Mouse (Mus musculus) forebrain, postnatal 0 days (tissue): Measurements from ENCODE around the gene Litaf. TPM values are rescaled to one million over a fixed set of nuclear protein-coding genes. Genes with fewer than 3 reads are reported as not detected.

Experiments used
- ATAC-seq: fragments of 200-750 bp; cut with Nextera tagmentation; 2 replicates; pipeline ENCODE4 v1.8.0; 2017; ENCODE audit warnings: mild to moderate bottlenecking, moderate library complexity
- DNase-seq: peaks from one replicate; pipeline ENCODE4 v3.0.0-alpha.2; 2015
- H3K27ac ChIP-seq: fragments of 300-500 bp; sonication (generic); 2 replicates; pipeline ENCODE4 v1.5.1; 2014; ENCODE audit warnings: low read depth, mild to moderate bottlenecking, antibody characterized with exemption, low read length, moderate library complexity, mixed read lengths
- H3K27me3 ChIP-seq: fragments of 300-500 bp; sonication (generic); 2 replicates; pipeline ENCODE4 v1.6.1; 2014; ENCODE audit warnings: mild to moderate bottlenecking, low read length, mixed read lengths; ENCODE audit not compliant: insufficient read depth
- H3K36me3 ChIP-seq: fragments of 300-500 bp; sonication (generic); 2 replicates; pipeline ENCODE4 v1.6.1; 2014; ENCODE audit warnings: mild to moderate bottlenecking, moderate library complexity; ENCODE audit not compliant: insufficient read depth
- H3K4me1 ChIP-seq: fragments of 300-500 bp; sonication (generic); 2 replicates; pipeline ENCODE4 v1.6.1; 2014; ENCODE audit warnings: antibody characterized with exemption; ENCODE audit not compliant: insufficient read depth
- H3K4me2 ChIP-seq: fragments of 300-500 bp; sonication (generic); 2 replicates; pipeline ENCODE4 v1.6.1; 2014; ENCODE audit warnings: low read depth, mild to moderate bottlenecking, moderate library complexity
- H3K4me3 ChIP-seq: fragments of 300-500 bp; sonication (generic); 2 replicates; pipeline ENCODE4 v1.5.1; 2014; ENCODE audit warnings: low read depth, low read length, mixed read lengths
- H3K9ac ChIP-seq: fragments of 300-500 bp; sonication (generic); 2 replicates; pipeline ENCODE4 v1.6.1; 2014; ENCODE audit warnings: mild to moderate bottlenecking
- H3K9me3 ChIP-seq: fragments of 300-500 bp; sonication (generic); 2 replicates; pipeline ENCODE4 v1.6.1; 2016; ENCODE audit warnings: low read length
- CTCF ChIP-seq: sonication (generic); IDR thresholded peaks from 2 replicates; pipeline ENCODE4 v1.5.1; 2016; ENCODE audit warnings: antibody characterized with exemption, control low read depth, low read depth
- WGBS: fragments of 180-500 bp; shearing (Covaris S2); extraction: QIAGEN DNeasy Blood & Tissue Kit; methylation state at CpG from one replicate; pipeline ENCODE4 v1.1.7; 2014; 5-methylcytosine and 5-hydroxymethylcytosine counted together
- polyA plus RNA-seq: library from polyadenylated mRNA; unstranded; fragments of >200 nt; fragmentation: Nextera tagmentation; extraction: Ambion mirVana; gene quantifications from 2 replicates; pipeline ENCODE4 v1.2.1, GENCODE M21; 2015
- total RNA-seq: library from RNA; depleted of rRNA; stranded (reverse); fragments of >200 nt; gene quantifications from 2 replicates; pipeline ENCODE4 v1.2.3, GENCODE M21; 2014

Gene Litaf
- total and polyA plus RNA-seq, 2 experiments from 2014 or later, result 16.9 to 24.0 TPM

- H3K27me3 ChIP-seq, result no peaks in the 10 kb centered on the region
- no peak overlapping the region for H3K27ac ChIP-seq
- TF ChIP-seq CTCF, result no peak
- H3K4me2 ChIP-seq, result no peak overlapping the region
- H3K4me3 ChIP-seq, result no peak overlapping the region
- peaks cover 24% of the 10 kb centered on the region for H3K4me1 ChIP-seq
- DNase-seq (no peak), ATAC-seq (no peak)
- H3K9me3 ChIP-seq, result no peaks in the 10 kb centered on the region
- H3K36me3 ChIP-seq, result peaks cover 52% of the 10 kb centered on the region
- WGBS, result 67% methylated on average over 6 of the region's 6 CpGs
- H3K9ac ChIP-seq, result no peak overlapping the region
Observed at GRCm38 (mm10) chr16:11073060-11073459, 7.1 kb upstream of the Litaf start.

- Histone ChIP-seq H3K4me3 (no peak overlapping the region), H3K36me3 (peaks cover 52% of the 10 kb centered on the region), H3K27ac (no peak overlapping the region), H3K27me3 (no peaks in the 10 kb centered on the region), H3K9ac (no peak overlapping the region), H3K4me2 (no peak overlapping the region), H3K9me3 (no peaks in the 10 kb centered on the region), H3K4me1 (peaks cover 30% of the 10 kb centered on the region)
- DNase-seq, result no peak
- WGBS, result 80% methylated on average over 8 of the region's 8 CpGs
- TF ChIP-seq CTCF, result no peak
- ATAC-seq, result no peak
Observed at GRCm38 (mm10) chr16:11072454-11072853, 6.5 kb upstream of the Litaf start.

GRCm38 (mm10) chr16:11071887-11072286 lies 5.9 kb upstream of the Litaf start:
- no peak overlapping the region for H3K4me3 ChIP-seq
- H3K27me3 ChIP-seq, result no peaks in the 10 kb centered on the region
- ATAC-seq, result no peak
- H3K36me3 ChIP-seq, result peaks cover 51% of the 10 kb centered on the region
- no peak overlapping the region for H3K9ac ChIP-seq
- no peak overlapping the region for H3K4me2 ChIP-seq
- H3K4me1 ChIP-seq, result peaks cover 31% of the 10 kb centered on the region
- 90% methylated on average over 4 of the region's 4 CpGs for WGBS
- H3K27ac ChIP-seq, result no peak overlapping the region
- no peak for DNase-seq
- H3K9me3 ChIP-seq, result no peaks in the 10 kb centered on the region
- TF ChIP-seq CTCF, result no peak

- peaks cover 44% of the 10 kb centered on the region for H3K36me3 ChIP-seq
- no peak for ATAC-seq
- TF ChIP-seq CTCF, result peak; percentile 14; the same call in 1 of the 2 replicates
- peak; percentile 42 for DNase-seq
- H3K4me3 ChIP-seq, result no peak overlapping the region
- H3K4me1 ChIP-seq, result peaks cover 31% of the 10 kb centered on the region
- no peak overlapping the region for H3K4me2 ChIP-seq
- H3K27me3 ChIP-seq, result no peaks in the 10 kb centered on the region
- no peak overlapping the region for H3K9ac ChIP-seq
- no peak overlapping the region for H3K27ac ChIP-seq
- 58% methylated on average over 5 of the region's 5 CpGs for WGBS
- H3K9me3 ChIP-seq, result no peaks in the 10 kb centered on the region
Observed at GRCm38 (mm10) chr16:11071176-11071575, 5.2 kb upstream of the Litaf start.

- 0 out of 2 replicates have a peak overlapping the region, but pooled peaks have one; percentile 74 for H3K4me2 ChIP-seq
- peaks cover 40% of the 10 kb centered on the region for H3K4me1 ChIP-seq
- H3K9me3 ChIP-seq, result no peaks in the 10 kb centered on the region
- WGBS, result 79% methylated on average over 7 of the region's 7 CpGs
- DNase-seq (no peak), ATAC-seq (no peak)
- H3K4me3 ChIP-seq, result no peak overlapping the region
- H3K36me3 ChIP-seq, result peaks cover 33% of the 10 kb centered on the region
- H3K9ac ChIP-seq, result no peak overlapping the region
- no peaks in the 10 kb centered on the region for H3K27me3 ChIP-seq
- H3K27ac ChIP-seq, result no peak overlapping the region
- TF ChIP-seq CTCF, result no peak
Observed at GRCm38 (mm10) chr16:11069710-11070420, 3.9 kb upstream of the Litaf start.

- ATAC-seq (no peak), DNase-seq (no peak)
- no peak for TF ChIP-seq CTCF
- Histone ChIP-seq H3K9me3 (no peaks in the 10 kb centered on the region), H3K27me3 (no peaks in the 10 kb centered on the region), H3K4me1 (peaks cover 40% of the 10 kb centered on the region), H3K9ac (no peak overlapping the region), H3K4me3 (no peak overlapping the region), H3K27ac (no peak overlapping the region), H3K36me3 (peaks cover 28% of the 10 kb centered on the region), H3K4me2 (0 out of 2 replicates have a peak overlapping the region, but pooled peaks have one; percentile 74)
- WGBS, result 73% methylated on average over 6 of the region's 6 CpGs
Observed at GRCm38 (mm10) chr16:11069271-11069670, 3.3 kb upstream of the Litaf start.

- no peak overlapping the region for H3K4me3 ChIP-seq
- no peak for DNase-seq
- peaks cover 22% of the 10 kb centered on the region; the same call in 1 of the 2 replicates for H3K36me3 ChIP-seq
- H3K4me2 ChIP-seq, result peak overlapping the region; percentile 74; the same call in 1 of the 2 replicates
- H3K9me3 ChIP-seq, result no peaks in the 10 kb centered on the region
- no peaks in the 10 kb centered on the region for H3K27me3 ChIP-seq
- no peak overlapping the region for H3K9ac ChIP-seq
- WGBS, result 94% methylated on average over 3 of the region's 3 CpGs
- no peak for ATAC-seq
- no peak for TF ChIP-seq CTCF
- no peak overlapping the region for H3K27ac ChIP-seq
- H3K4me1 ChIP-seq, result peaks cover 42% of the 10 kb centered on the region
Observed at GRCm38 (mm10) chr16:11068666-11069065, 2.7 kb upstream of the Litaf start.
